21 mouse cellular contexts compared by ENCODE assay signal in genomic region chr1:150872105-150872504, GRCm38 (mm10).
"Had no signal": no experiment of that assay in that cellular context is flagged by ENCODE, and none has a peak within 500 bp of the region (broad histone marks: within the 10 kb centered on the region; RNA-seq: fewer than 3 reads in every experiment).

No protein-coding gene starts in this region.

- H3K9me3 ChIP-seq: heart, embryonic 10.5 days; heart, embryonic 12.5 days; hindbrain, embryonic 13.5 days; hindbrain, embryonic 15.5 days; limb, embryonic 13.5 days; limb, embryonic 15.5 days had no signal

- ATAC-seq: forebrain, postnatal 0 days; hindbrain, postnatal 0 days; intestine, embryonic 16.5 days had no signal

- H3K4me3 ChIP-seq: heart, embryonic 10.5 days; heart, embryonic 12.5 days; hindbrain, embryonic 13.5 days; hindbrain, embryonic 15.5 days; limb, embryonic 13.5 days; limb, embryonic 15.5 days had no signal

- H3K9ac ChIP-seq: forebrain, postnatal 0 days; heart, embryonic 12.5 days; hindbrain, embryonic 13.5 days; hindbrain, embryonic 15.5 days; limb, embryonic 13.5 days; limb, embryonic 15.5 days had no signal

- H3K4me2 ChIP-seq: heart, embryonic 12.5 days; hindbrain, embryonic 13.5 days; hindbrain, embryonic 15.5 days; limb, embryonic 13.5 days; limb, embryonic 15.5 days had no signal

- H3K36me3 ChIP-seq: heart, embryonic 10.5 days; heart, embryonic 12.5 days; hindbrain, embryonic 13.5 days; hindbrain, embryonic 15.5 days; limb, embryonic 15.5 days had no signal

- H3K27ac ChIP-seq: heart, embryonic 10.5 days; hindbrain, embryonic 13.5 days; hindbrain, embryonic 15.5 days; hindbrain, postnatal 0 days; limb, embryonic 13.5 days; limb, embryonic 15.5 days had no signal

- H3K4me1 ChIP-seq: hindbrain, embryonic 13.5 days; hindbrain, embryonic 15.5 days had no signal

- H3K27me3 ChIP-seq: heart, embryonic 12.5 days; hindbrain, embryonic 13.5 days; hindbrain, embryonic 15.5 days; limb, embryonic 13.5 days; limb, embryonic 15.5 days had no signal

- DNase-seq: forebrain, postnatal 0 days; gastrocnemius, postnatal 14 days; gastrocnemius, postnatal 36 days; heart, adult 11 months; heart, postnatal 14 days; heart, postnatal 36 days; kidney, adult 11 months; kidney, adult 8-10 months; kidney, postnatal 14 days; kidney, postnatal 36 days; layer of hippocampus, adult 9-11 months; layer of hippocampus, postnatal 36 days; left cerebral cortex, postnatal 4 days had no signal
